Mouse (Mus musculus): ENCODE measurements around the gene Os9. TPM values are rescaled to one million over a fixed set of nuclear protein-coding genes. Genes with fewer than 3 reads are reported as not detected.
"Not testable (repeated sequence)": the region's sequence is repeated elsewhere in the genome, so short reads cannot be mapped to it uniquely, and the experiment has no call there.

Os9 gene
- polyA plus RNA-seq, 1 experiment from 2014 or later, result 53.0 TPM

DNA sequence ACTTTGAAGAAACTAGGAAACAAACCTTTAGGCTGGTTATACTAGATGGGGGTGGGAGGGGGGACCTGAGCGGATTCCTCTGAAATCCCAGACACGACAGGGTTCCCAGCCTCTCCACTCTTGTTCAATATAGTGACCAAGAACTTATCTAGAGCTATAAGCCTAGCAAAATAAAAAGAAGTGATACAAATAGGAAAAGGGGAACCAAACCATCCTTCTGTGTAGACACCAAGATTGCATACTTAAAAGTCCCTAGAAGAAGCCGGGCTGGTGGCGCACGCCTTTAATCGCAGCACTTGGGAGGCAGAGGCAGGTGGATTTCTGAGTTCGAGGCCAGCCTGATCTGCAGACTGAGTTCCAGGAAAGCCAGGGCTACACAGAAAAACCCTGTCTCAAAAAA is 32.4 kb upstream of the Os9 start:
- no peak for DNase-seq (ENCODE audit: low spot score)
- Histone ChIP-seq H3K27ac (ENCODE audit: low read depth, low read length) (no peak overlapping the region), H3K4me1 (ENCODE audit: control insufficient read depth, insufficient read depth, low read length) (no peaks in the 10 kb centered on the region), H3K4me2 (ENCODE audit: low read length) (no peak overlapping the region), H3K27me3 (replicated peaks; ENCODE audit: control insufficient read depth, insufficient read depth, low read length) (no peaks in the 10 kb centered on the region), H3K9ac (ENCODE audit: low read length) (no peak overlapping the region), H3K4me3 (ENCODE audit: low read depth, low read length) (no peak overlapping the region), H3K36me3 (ENCODE audit: control insufficient read depth, insufficient read depth, low read length) (no peaks in the 10 kb centered on the region), H3K9me3 (replicated peaks; ENCODE audit: control insufficient read depth, low read length) (no peaks in the 10 kb centered on the region)
- 94% methylated on average over 7 of the region's 7 CpGs for WGBS
- ATAC-seq, result no peak

DNA sequence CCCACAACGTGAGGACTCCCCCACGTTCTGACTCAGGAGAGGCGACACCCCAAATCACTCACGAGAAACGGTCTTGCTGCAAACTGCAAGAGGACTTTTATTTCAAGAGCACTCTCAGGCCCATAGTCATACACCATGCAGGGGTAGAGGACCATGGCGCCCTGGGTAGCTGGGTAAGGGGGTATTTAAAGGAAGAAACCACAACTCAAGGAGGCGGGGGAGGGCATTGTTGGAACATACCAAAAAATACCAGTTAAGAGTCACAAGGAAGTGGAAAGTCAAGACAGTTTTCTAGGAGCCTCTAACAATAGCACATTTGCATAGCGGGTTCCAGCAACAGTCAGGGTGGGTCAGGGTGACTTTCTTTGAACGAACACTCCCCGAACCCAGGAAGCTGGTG is 31.6 kb upstream of the Os9 start:
- H3K4me1 ChIP-seq (ENCODE audit: control insufficient read depth, insufficient read depth, low read length); H3K4me2 ChIP-seq (ENCODE audit: low read length); ATAC-seq; DNase-seq (ENCODE audit: low spot score); H3K4me3 ChIP-seq (ENCODE audit: low read depth, low read length); H3K36me3 ChIP-seq (ENCODE audit: control insufficient read depth, insufficient read depth, low read length); H3K27me3 ChIP-seq (replicated peaks; ENCODE audit: control insufficient read depth, insufficient read depth, low read length); H3K9me3 ChIP-seq (replicated peaks; ENCODE audit: control insufficient read depth, low read length); H3K27ac ChIP-seq (ENCODE audit: low read depth, low read length); H3K9ac ChIP-seq (ENCODE audit: low read length): not testable (repeated sequence)
- WGBS, result 85% methylated on average over 10 of the region's 10 CpGs

DNA sequence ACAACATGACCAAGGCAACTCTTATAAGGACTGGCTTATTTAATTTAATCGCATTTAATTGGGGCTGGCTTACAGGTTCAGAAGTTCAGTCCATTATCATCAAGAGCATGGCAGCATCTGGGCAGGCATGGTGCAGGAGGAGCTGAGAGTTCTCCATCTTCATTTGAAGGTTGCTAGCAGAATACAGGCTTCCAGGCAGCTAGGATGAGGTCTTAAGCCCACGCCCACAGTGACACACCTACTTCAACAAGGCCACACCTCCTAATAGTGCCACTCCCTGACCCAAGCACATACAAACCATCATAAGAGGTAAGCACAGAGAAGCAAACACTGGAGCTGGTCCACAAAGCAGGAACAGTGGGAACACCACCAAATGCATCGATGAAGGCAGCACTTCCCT is 30.3 kb upstream of the Os9 start:
- not testable (repeated sequence) for H3K4me2 ChIP-seq (ENCODE audit: low read length); H3K4me3 ChIP-seq (ENCODE audit: low read depth, low read length); H3K9ac ChIP-seq (ENCODE audit: low read length); H3K9me3 ChIP-seq (replicated peaks; ENCODE audit: control insufficient read depth, low read length); H3K36me3 ChIP-seq (ENCODE audit: control insufficient read depth, insufficient read depth, low read length); H3K4me1 ChIP-seq (ENCODE audit: control insufficient read depth, insufficient read depth, low read length); H3K27ac ChIP-seq (ENCODE audit: low read depth, low read length); H3K27me3 ChIP-seq (replicated peaks; ENCODE audit: control insufficient read depth, insufficient read depth, low read length); ATAC-seq; DNase-seq (ENCODE audit: low spot score)
- WGBS, result 92% methylated on average over 3 of the region's 3 CpGs

DNA sequence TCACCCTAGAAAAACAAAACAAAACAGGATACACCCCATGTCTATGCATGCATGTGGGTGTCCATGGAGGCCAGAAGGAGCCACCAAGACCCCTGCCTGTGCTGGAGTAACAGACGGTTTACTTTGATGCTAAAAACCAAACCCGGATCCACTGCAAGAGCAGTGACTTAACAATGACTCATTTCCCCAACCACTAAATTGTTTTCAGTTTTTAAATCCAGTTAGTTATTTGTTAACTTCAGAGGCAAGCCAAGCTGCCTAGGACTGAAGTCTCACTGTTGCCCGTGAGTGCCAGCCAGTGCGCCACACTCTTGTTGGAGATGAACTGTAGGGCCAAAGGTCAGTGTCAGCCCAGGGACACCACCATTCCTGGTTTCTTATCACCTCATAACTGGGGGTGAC is 29.5 kb upstream of the Os9 start:
- no peak for ATAC-seq

DNA sequence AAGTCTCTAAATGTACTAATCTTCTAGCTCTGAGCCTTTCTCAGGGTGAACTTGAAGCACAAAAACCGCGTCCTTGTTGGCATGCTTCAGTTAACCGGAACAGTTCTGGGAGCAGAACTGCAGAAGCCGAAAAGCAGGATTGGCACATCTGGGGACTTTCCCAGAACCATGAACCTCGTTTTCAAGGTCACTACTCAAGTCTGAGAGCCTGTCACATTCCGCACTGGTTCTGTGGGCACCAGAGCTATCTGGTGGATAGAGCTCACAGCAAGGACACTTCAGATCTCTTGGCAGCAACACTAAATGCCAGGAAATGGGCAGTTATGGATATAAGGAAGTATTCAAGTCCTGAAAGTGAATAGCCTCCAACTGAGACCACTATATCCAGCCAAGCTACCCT is 26.2 kb upstream of the Os9 start:
- Histone ChIP-seq H3K4me3 (ENCODE audit: low read depth, low read length) (no peak overlapping the region), H3K9ac (ENCODE audit: low read length) (no peak overlapping the region), H3K4me1 (ENCODE audit: control insufficient read depth, insufficient read depth, low read length) (no peaks in the 10 kb centered on the region), H3K27me3 (replicated peaks; ENCODE audit: control insufficient read depth, insufficient read depth, low read length) (no peaks in the 10 kb centered on the region), H3K9me3 (replicated peaks; ENCODE audit: control insufficient read depth, low read length) (no peaks in the 10 kb centered on the region), H3K27ac (ENCODE audit: low read depth, low read length) (no peak overlapping the region), H3K4me2 (ENCODE audit: low read length) (no peak overlapping the region), H3K36me3 (ENCODE audit: control insufficient read depth, insufficient read depth, low read length) (no peaks in the 10 kb centered on the region)
- ATAC-seq (no peak), DNase-seq (ENCODE audit: low spot score) (no peak)
- WGBS, result 83% methylated on average over 6 of the region's 6 CpGs

More for the DNA sequence above, 29.5 kb upstream of the Os9 start:
- H3K4me3 ChIP-seq (ENCODE audit: low read depth, low read length), result no peak overlapping the region
- WGBS, result 87% methylated on average over 4 of the region's 4 CpGs
- no peaks in the 10 kb centered on the region for H3K4me1 ChIP-seq (ENCODE audit: control insufficient read depth, insufficient read depth, low read length)
- no peak for DNase-seq (ENCODE audit: low spot score)
- H3K9ac ChIP-seq (ENCODE audit: low read length), result no peak overlapping the region
- no peaks in the 10 kb centered on the region for H3K36me3 ChIP-seq (ENCODE audit: control insufficient read depth, insufficient read depth, low read length)
- no peak overlapping the region for H3K4me2 ChIP-seq (ENCODE audit: low read length)
- H3K27ac ChIP-seq (ENCODE audit: low read depth, low read length), result no peak overlapping the region
- no peaks in the 10 kb centered on the region for H3K27me3 ChIP-seq (replicated peaks; ENCODE audit: control insufficient read depth, insufficient read depth, low read length)
- H3K9me3 ChIP-seq (replicated peaks; ENCODE audit: control insufficient read depth, low read length), result no peaks in the 10 kb centered on the region

DNA sequence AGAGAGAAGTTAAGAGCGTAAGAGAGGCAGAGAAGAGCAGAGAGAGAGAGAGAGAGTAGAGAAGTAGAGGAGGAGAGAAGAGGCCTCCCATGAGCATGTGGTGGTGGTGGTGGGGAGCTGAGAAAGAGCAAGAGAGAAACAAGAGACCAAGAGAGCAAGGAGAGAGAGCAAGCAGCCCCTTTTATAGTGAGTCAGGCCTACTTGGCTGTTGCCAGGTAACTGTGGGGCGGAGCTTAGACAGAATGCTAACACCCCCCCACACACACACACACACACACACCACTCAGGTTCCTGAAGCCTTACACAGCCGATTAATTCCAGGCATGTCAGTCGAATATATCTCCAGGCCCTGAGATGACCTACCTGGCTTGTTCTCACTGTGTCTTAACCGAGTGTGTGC is 24.4 kb upstream of the Os9 start:
- no peaks in the 10 kb centered on the region for H3K36me3 ChIP-seq (ENCODE audit: control insufficient read depth, insufficient read depth, low read length)
- H3K9ac ChIP-seq (ENCODE audit: low read length), result no peak overlapping the region
- no peaks in the 10 kb centered on the region for H3K9me3 ChIP-seq (replicated peaks; ENCODE audit: control insufficient read depth, low read length)
- no peak overlapping the region for H3K27ac ChIP-seq (ENCODE audit: low read depth, low read length)
- H3K27me3 ChIP-seq (replicated peaks; ENCODE audit: control insufficient read depth, insufficient read depth, low read length), result no peaks in the 10 kb centered on the region
- ATAC-seq (no peak), DNase-seq (ENCODE audit: low spot score) (no peak)
- 69% methylated on average over 5 of the region's 5 CpGs for WGBS
- no peaks in the 10 kb centered on the region for H3K4me1 ChIP-seq (ENCODE audit: control insufficient read depth, insufficient read depth, low read length)
- no peak overlapping the region for H3K4me2 ChIP-seq (ENCODE audit: low read length)
- no peak overlapping the region for H3K4me3 ChIP-seq (ENCODE audit: low read depth, low read length)

DNA sequence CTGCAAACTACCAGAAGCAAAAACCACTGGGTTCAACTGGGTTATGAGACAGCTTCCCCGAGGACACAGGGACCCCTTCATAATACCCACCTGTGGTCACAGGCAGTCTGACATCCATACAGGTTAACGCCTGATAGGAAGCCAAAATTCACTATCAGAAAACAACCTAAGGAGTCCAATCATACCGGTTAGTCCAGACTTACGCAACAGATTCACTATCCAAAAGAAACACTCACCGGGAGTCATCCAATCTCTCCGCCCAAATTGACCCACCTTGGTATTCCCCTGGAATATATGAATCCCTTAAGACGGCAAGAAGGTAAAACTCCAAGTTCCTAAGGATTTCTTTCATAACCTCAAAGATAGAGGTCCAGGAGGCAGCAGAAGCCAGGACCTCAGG is 23.6 kb upstream of the Os9 start:
- Histone ChIP-seq H3K27me3 (replicated peaks; ENCODE audit: control insufficient read depth, insufficient read depth, low read length) (no peaks in the 10 kb centered on the region), H3K4me3 (ENCODE audit: low read depth, low read length) (no peak overlapping the region), H3K4me2 (ENCODE audit: low read length) (no peak overlapping the region), H3K9me3 (replicated peaks; ENCODE audit: control insufficient read depth, low read length) (no peaks in the 10 kb centered on the region), H3K9ac (ENCODE audit: low read length) (no peak overlapping the region), H3K4me1 (ENCODE audit: control insufficient read depth, insufficient read depth, low read length) (no peaks in the 10 kb centered on the region), H3K36me3 (ENCODE audit: control insufficient read depth, insufficient read depth, low read length) (no peaks in the 10 kb centered on the region), H3K27ac (ENCODE audit: low read depth, low read length) (no peak overlapping the region)
- ATAC-seq (no peak), DNase-seq (ENCODE audit: low spot score) (no peak)
- 94% methylated on average over 7 of the region's 7 CpGs for WGBS

DNA sequence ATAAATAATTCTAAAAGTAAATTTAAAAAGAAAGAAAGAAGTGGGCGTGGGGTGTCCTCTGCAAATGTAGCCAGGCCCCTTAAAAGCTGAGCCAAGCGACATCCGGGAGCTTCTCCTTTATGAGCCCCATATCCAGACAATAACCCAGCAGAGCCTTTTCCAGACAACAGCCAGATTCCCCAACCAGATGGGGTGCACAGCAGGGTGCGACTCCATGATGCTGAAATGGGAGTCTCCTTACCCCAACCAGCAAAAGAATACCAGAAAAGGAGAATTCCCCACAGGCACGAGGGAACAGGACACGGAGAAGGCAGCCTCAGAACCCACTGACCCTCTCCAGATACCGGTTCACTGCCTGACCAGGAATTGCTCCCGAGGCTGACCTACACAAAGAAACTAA is 22.3 kb upstream of the Os9 start:
- ATAC-seq (no peak), DNase-seq (ENCODE audit: low spot score) (no peak)
- H3K4me2 ChIP-seq (ENCODE audit: low read length), result no peak overlapping the region
- H3K9me3 ChIP-seq (replicated peaks; ENCODE audit: control insufficient read depth, low read length), result no peaks in the 10 kb centered on the region
- H3K4me3 ChIP-seq (ENCODE audit: low read depth, low read length), result no peak overlapping the region
- no peaks in the 10 kb centered on the region for H3K36me3 ChIP-seq (ENCODE audit: control insufficient read depth, insufficient read depth, low read length)
- WGBS, result 85% methylated on average over 8 of the region's 8 CpGs
- no peaks in the 10 kb centered on the region for H3K4me1 ChIP-seq (ENCODE audit: control insufficient read depth, insufficient read depth, low read length)
- no peak overlapping the region for H3K9ac ChIP-seq (ENCODE audit: low read length)
- H3K27ac ChIP-seq (ENCODE audit: low read depth, low read length), result no peak overlapping the region
- H3K27me3 ChIP-seq (replicated peaks; ENCODE audit: control insufficient read depth, insufficient read depth, low read length), result no peaks in the 10 kb centered on the region

DNA sequence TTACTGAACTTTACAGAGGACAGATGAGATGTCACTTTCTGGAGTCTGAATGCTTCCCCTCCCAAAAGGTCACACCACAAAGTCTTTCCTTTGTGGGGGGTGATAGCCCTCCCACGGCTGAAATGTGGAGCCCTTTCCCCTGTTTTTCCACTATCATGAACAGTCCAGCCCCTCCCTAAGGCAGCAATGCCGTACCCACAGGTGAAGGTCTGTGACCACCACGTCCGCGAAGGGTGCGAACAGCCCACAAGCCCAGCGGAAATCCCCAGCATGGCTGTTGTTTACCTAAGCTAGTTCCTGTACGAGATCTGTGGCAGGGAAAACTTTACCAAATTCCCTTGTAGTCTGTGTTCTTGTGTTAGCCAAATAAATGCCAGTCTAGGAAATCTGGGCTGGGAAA is 20.6 kb upstream of the Os9 start:
- ATAC-seq, result no peak
- WGBS, result 89% methylated on average over 8 of the region's 8 CpGs
- Histone ChIP-seq H3K27me3 (replicated peaks; ENCODE audit: control insufficient read depth, insufficient read depth, low read length) (no peaks in the 10 kb centered on the region), H3K4me2 (ENCODE audit: low read length) (no peak overlapping the region), H3K9me3 (replicated peaks; ENCODE audit: control insufficient read depth, low read length) (no peaks in the 10 kb centered on the region), H3K9ac (ENCODE audit: low read length) (no peak overlapping the region), H3K4me3 (ENCODE audit: low read depth, low read length) (no peak overlapping the region), H3K27ac (ENCODE audit: low read depth, low read length) (no peak overlapping the region), H3K4me1 (ENCODE audit: control insufficient read depth, insufficient read depth, low read length) (no peaks in the 10 kb centered on the region), H3K36me3 (ENCODE audit: control insufficient read depth, insufficient read depth, low read length) (no peaks in the 10 kb centered on the region)
- no peak for DNase-seq (ENCODE audit: low spot score)

DNA sequence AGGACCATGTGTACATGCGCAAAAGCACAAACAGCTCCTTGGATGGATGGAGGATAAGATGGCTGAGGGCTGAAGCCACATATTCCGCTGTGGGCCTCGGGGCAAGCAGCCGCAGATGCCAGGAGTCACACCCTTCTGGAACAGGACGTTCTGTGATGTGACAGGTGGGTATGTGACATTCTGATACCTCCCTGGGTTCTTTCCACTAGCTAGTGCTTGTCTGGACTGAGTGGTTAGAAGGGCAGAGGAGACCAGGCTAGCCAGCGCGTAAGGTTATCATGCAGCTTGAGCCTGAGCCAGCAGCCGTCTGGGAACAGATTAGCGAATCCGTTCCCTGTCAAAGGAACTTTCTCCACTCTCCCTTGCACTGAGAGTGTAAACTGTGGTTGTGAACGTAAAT is 20.0 kb upstream of the Os9 start:
- H3K9ac ChIP-seq (ENCODE audit: low read length), result no peak overlapping the region
- 89% methylated on average over 11 of the region's 11 CpGs for WGBS

More for the DNA sequence above, 20.0 kb upstream of the Os9 start:
- H3K4me2 ChIP-seq (ENCODE audit: low read length), result no peak overlapping the region
- ATAC-seq, result no peak
- H3K4me3 ChIP-seq (ENCODE audit: low read depth, low read length), result no peak overlapping the region
- H3K27ac ChIP-seq (ENCODE audit: low read depth, low read length), result no peak overlapping the region
- H3K36me3 ChIP-seq (ENCODE audit: control insufficient read depth, insufficient read depth, low read length), result no peaks in the 10 kb centered on the region
- no peak for DNase-seq (ENCODE audit: low spot score)
- no peaks in the 10 kb centered on the region for H3K4me1 ChIP-seq (ENCODE audit: control insufficient read depth, insufficient read depth, low read length)
- H3K27me3 ChIP-seq (replicated peaks; ENCODE audit: control insufficient read depth, insufficient read depth, low read length), result no peaks in the 10 kb centered on the region
- H3K9me3 ChIP-seq (replicated peaks; ENCODE audit: control insufficient read depth, low read length), result no peaks in the 10 kb centered on the region
